Mouse (Mus musculus) C2C12 (cell line): ENCODE results near the gene Pisd.
"Not testable (repeated sequence)": the region's sequence is repeated elsewhere in the genome, so short reads cannot be mapped to it uniquely, and the experiment has no call there.

Source experiments
- CTCF ChIP-seq: IDR thresholded peaks from one replicate; pipeline ENCODE4 v1.5.1; 2011; ENCODE audit not compliant: control insufficient read depth, insufficient read depth, insufficient read length
- MYOD1 ChIP-seq: IDR thresholded peaks from one replicate; pipeline ENCODE4 v1.6.1; 2011; ENCODE audit warnings: low read depth; ENCODE audit not compliant: control insufficient read depth, insufficient read length
- MYOG ChIP-seq: IDR thresholded peaks from one replicate; pipeline ENCODE4 v1.6.1; 2011; ENCODE audit not compliant: control insufficient read depth, insufficient read length; ENCODE audit errors: extremely low read depth

- TF ChIP-seq CTCF, MYOD1, MYOG: not testable (repeated sequence)
Observed at GRCm38 (mm10) chr5:32740850-32741249, 44.6 kb downstream of the Pisd start.
